Mouse (Mus musculus) E14TG2a.4 (cell line): ENCODE results near the gene Mien1.
A peak's percentile ranks its signal among the peaks of the same experiment; 100 is the strongest.

Experiments used
- H3K27me3 ChIP-seq: 2 replicates; pipeline ENCODE4 v1.6.1; 2014; ENCODE audit warnings: low read length, control low read depth; ENCODE audit not compliant: insufficient read depth
- H3K36me3 ChIP-seq: 2 replicates; pipeline ENCODE4 v1.6.1; 2014; ENCODE audit warnings: low read length, control low read depth; ENCODE audit not compliant: insufficient read depth
- H3K4me1 ChIP-seq: replicated peaks from 2 replicates; pipeline ENCODE4 v1.6.1; 2014; ENCODE audit warnings: low read depth, low read length, control low read depth
- H3K4me3 ChIP-seq: replicated peaks from 2 replicates; pipeline ENCODE4 v1.5.1; 2014; ENCODE audit warnings: mild to moderate bottlenecking, low read length
- H3K9me3 ChIP-seq: 2 replicates; pipeline ENCODE4 v1.6.1; 2014; ENCODE audit warnings: low read length, control low read depth
- CTCF ChIP-seq: conservative IDR thresholded peaks from 2 replicates; pipeline ENCODE4 v1.5.1; 2014; ENCODE audit warnings: low read length
- NANOG ChIP-seq: IDR thresholded peaks from 2 replicates; pipeline ENCODE4 v1.6.1; 2014; ENCODE audit warnings: borderline replicate concordance, low read length, mixed read lengths
- POU5F1 ChIP-seq: IDR thresholded peaks from 2 replicates; pipeline ENCODE4 v1.6.1; 2014; ENCODE audit warnings: low read length, borderline replicate concordance

Mien1 gene

DNA sequence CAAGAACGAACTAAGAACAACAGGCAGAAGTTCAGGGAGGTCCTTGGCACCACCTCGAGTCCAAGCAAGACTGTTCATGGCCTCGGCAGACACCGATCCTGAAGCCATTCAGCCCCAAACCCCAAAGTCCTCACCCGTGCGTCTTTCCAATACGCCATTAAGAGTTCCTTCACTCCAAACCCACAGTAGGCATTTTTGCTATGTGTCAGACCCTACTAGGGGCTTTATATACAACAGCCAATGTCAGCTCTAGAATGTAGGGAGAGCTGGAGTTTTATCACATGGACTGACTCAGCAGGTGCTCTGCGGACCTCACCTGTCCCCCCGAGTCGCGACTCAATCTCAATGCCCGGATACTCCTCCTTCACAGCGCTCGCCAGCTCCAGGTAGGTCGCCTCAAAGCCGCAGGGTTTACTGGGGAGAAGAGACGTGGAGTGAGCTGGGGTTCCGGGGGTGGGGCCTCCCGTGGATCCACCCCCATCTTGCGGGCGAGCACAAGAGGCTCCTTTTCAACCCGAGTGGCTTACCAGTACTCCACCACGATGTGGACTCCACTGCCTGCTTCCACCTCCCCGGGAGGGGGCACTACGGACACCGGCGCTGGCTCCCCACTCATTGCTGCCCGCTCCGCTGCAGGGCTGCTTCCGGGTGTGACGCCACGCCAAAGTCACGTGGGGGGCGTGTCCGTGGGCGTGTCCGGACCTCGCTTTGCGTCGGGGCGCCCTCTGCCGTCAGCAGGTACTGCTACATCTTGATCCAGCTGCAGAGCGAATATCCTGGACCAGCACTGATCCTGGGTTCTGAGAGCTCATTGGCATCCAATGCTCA lies at the start of gene Mien1:
Mien1 (minus strand) TSS at position 661 of the 828 bp plus-strand sequence.
- Histone ChIP-seq H3K4me1 (peaks cover 25% of the 10 kb centered on the region), H3K36me3 (peaks cover 40% of the 10 kb centered on the region), H3K4me3 (peak within 1 kb of the TSS; percentile 90), H3K9me3 (no peaks in the 10 kb centered on the region), H3K27me3 (no peaks in the 10 kb centered on the region)
- TF ChIP-seq CTCF (peak; percentile 36), NANOG (no peak)

DNA sequence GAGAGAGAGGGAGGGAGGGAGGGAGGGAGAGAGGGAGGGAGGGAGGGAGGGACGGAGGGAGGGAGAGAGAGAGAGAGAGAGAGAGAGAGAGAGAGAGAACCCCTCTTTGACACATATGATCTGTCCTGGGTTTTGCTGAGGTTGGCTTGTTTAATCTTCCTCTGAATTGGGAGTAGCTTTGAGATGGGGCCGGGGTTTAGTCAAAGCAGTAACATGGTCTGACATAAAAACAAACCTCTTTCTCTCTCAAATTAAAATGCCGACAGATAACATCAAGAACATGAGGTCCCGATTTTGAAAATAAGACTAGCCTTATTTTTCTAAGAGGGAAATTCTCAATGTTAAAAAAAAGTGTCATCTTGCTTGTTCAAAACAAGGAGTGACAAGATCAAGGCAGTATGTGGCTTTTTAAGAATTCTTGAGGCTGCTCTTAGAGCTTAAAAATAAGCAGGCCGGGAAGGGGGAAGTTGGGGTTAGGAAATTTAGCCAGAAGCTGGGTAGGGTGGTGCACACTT lies 48.8 kb upstream of the Mien1 start:
- Histone ChIP-seq H3K36me3 (no peaks in the 10 kb centered on the region), H3K27me3 (peaks cover 11% of the 10 kb centered on the region), H3K4me1 (peaks cover 23% of the 10 kb centered on the region), H3K4me3 (no peak overlapping the region), H3K9me3 (no peaks in the 10 kb centered on the region)
- TF ChIP-seq NANOG, result no peak
- no peak for TF ChIP-seq CTCF
- no peak for TF ChIP-seq POU5F1

DNA sequence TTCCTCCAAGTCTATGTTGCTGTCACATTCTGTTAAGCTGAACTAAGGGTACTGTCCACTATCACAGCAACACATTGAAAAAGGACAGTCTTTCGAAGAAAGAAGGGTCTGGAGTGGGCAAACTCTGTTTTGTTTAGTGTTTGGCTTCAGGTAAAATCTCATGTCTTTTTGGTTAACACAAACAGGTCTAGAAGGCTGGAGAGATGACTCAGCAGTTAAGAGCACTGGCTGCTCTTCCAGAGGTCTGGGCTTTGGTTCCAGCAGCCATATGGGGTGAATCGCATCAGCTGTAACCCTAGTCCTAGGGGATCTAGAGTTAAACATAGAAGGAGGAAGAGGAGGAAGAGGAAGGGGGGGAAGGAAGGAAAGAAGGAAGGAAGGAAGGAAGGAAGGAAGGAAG lies 47.0 kb upstream of the Mien1 start:
- no peaks in the 10 kb centered on the region for H3K36me3 ChIP-seq
- no peak overlapping the region for H3K4me3 ChIP-seq
- no peaks in the 10 kb centered on the region for H3K9me3 ChIP-seq
- TF ChIP-seq POU5F1, result no peak
- no peak for TF ChIP-seq NANOG
- no peak for TF ChIP-seq CTCF
- H3K4me1 ChIP-seq, result peaks cover 23% of the 10 kb centered on the region
- peaks cover 8% of the 10 kb centered on the region; the same call in 1 of the 2 replicates for H3K27me3 ChIP-seq

DNA sequence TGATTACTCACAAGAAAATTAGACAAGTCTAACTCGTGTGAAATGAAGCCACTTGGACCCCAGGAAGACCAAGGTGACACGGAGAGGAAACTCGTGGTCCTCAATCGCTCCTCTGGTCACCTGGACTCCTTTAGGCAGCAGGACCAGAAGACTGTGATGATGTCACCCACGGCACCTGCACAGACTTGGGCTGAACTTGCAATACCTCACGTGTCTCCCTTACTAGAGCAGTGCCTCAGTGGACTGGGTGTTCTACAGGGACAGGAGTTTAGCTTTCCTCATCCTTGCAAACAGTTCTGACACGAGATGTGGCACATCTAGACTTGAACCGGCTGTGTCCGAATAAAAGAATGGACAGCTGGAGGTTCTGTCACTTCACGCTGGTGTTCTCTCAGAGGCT lies 43.3 kb upstream of the Mien1 start:
- Histone ChIP-seq H3K9me3 (no peaks in the 10 kb centered on the region), H3K36me3 (no peaks in the 10 kb centered on the region), H3K4me1 (peaks cover 16% of the 10 kb centered on the region), H3K4me3 (no peak overlapping the region), H3K27me3 (peaks cover 12% of the 10 kb centered on the region; the same call in 1 of the 2 replicates)
- TF ChIP-seq POU5F1 (no peak), CTCF (no peak), NANOG (no peak)

DNA sequence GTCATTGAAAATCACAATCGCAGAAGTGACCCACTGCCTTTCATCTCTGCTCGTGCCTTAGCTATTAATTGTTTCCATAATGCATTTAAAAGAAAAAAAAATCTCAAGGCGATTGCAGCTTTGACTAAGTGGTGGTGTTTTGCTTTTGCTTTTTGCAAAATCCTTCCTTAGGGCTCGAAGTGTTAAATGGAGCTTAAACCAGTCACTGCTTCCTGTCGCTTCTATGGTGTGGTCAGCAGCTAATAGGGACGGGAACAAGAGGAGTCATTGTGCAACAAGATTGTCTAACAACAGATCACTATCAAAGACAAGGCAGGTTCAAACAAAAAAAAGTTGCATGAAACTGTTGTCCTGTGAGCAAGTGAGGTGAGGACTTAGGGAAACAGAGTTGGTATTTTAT lies 42.4 kb upstream of the Mien1 start:
- TF ChIP-seq CTCF (no peak), POU5F1 (no peak), NANOG (no peak)
- H3K36me3 ChIP-seq, result no peaks in the 10 kb centered on the region
- H3K4me1 ChIP-seq, result peaks cover 16% of the 10 kb centered on the region
- H3K9me3 ChIP-seq, result no peaks in the 10 kb centered on the region
- H3K27me3 ChIP-seq, result peaks cover 12% of the 10 kb centered on the region; the same call in 1 of the 2 replicates
- no peak overlapping the region for H3K4me3 ChIP-seq

DNA sequence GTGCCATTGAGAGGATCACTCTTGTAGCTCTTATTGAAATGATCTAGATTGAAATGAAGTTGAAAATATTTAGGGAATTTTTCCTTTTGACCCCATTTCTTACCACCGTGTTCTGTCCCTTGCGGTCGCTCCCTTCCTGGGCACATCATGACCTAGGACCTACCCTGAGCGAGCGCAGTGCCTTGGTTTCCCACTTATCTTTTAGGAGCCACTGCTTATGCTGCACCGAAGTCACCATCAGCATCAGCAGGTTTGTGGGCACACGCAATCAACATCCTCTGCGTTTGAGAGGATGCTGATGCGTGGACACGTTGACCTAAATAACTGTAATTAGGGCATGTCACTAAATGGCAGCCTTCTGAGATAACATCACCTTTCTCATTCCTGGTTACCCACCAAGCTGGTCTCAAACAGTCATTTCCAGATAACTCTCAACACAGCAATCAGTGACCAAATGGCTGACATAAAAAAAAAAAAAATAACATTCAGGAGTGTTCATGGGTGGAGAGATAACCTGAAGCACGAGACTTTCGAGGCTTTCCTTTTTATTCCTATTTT lies 41.2 kb upstream of the Mien1 start:
- Histone ChIP-seq H3K9me3 (no peaks in the 10 kb centered on the region), H3K36me3 (no peaks in the 10 kb centered on the region), H3K27me3 (peaks cover 6% of the 10 kb centered on the region; the same call in 1 of the 2 replicates), H3K4me3 (no peak overlapping the region), H3K4me1 (peaks cover 7% of the 10 kb centered on the region)
- no peak for TF ChIP-seq POU5F1
- no peak for TF ChIP-seq CTCF
- TF ChIP-seq NANOG, result no peak

DNA sequence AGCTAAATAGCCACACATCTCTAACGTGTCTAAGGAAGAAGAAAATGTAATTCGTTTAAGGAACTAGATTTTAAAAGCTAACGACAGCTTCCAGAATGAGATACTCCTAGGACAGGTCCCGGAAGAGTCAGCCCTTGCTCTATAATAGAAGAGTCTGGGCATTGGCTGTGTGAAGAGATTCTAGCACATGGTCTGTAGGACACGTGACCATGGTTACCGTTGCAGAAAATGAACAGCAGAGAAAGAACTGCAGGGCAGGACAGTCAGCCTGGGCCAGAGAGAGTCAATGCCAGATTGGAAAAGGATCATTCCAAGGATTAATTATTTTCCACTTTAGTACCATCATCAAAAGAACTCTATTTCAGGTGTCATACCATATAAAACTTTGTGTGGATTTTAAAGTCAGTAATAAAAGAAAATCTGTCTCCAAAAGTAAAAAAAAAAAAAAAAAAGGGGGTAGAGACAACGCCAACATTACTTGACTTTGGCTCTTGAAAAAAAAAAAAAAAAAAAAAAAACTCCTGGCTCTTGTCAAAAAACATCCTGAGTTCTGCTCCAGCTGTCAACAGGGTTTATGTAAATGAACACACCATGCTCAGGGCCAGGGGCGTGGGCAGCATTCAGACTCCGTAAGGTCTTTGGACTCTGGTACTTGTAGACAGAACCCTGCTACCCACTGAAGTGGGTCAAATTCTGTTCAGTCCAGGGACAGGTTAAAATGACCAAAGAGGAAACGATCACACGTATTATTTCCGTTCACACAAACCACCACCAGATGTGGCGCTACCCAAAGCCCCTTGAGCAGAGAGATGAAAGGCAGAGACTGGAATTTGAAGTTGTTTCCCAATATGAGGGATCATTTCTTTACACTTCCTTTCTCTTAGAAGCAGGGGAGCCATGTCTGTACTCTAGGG lies 40.5 kb upstream of the Mien1 start:
- TF ChIP-seq CTCF (no peak), NANOG (no peak), POU5F1 (no peak)
- Histone ChIP-seq H3K9me3 (no peaks in the 10 kb centered on the region), H3K4me1 (peaks cover under 1% of the 10 kb centered on the region), H3K36me3 (no peaks in the 10 kb centered on the region), H3K4me3 (no peak overlapping the region), H3K27me3 (0 out of 2 replicates have a peak, but pooled peaks cover 5% of the 10 kb centered on the region)

DNA sequence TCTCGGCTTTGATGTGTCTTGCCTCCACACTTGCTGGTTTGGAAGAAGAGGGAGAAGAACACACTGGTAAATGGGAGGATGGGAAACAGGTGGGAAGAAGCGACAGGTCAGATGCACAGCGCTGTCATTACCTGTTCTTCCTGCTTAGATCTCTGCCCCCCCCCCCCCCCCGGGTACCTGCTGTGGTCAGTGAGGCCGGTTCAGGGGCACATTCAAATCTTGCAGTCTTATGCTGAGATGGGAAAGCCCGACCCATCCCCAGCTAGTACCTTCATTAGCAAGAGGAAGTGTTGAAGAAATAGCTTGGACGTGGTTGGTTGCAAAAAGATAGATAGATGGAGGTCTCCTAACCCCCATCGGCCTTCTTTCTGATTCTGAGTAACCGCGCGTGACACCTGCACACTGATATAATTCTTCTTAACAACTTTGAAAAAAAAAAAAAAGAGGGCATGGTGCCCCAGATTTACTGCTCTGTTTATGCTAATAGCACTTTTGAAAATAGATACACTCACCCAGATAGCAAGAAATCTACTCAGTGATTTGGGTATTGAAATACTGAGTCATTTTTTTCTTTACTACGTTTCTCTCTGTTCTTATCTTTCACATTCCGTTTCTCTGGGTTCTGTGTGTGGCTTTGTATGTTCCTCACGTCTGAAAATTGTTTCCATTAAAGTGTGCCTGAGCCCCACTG lies 38.4 kb upstream of the Mien1 start:
- Histone ChIP-seq H3K4me1 (peaks cover 15% of the 10 kb centered on the region), H3K36me3 (no peaks in the 10 kb centered on the region), H3K27me3 (0 out of 2 replicates have a peak, but pooled peaks cover 5% of the 10 kb centered on the region), H3K4me3 (no peak overlapping the region), H3K9me3 (no peaks in the 10 kb centered on the region)
- no peak for TF ChIP-seq NANOG
- no peak for TF ChIP-seq CTCF
- TF ChIP-seq POU5F1, result no peak
